Mouse (Mus musculus) midbrain, embryonic 11.5 days (tissue): Measurements from ENCODE around the gene Cend1. TPM values are rescaled to one million over a fixed set of nuclear protein-coding genes. Genes with fewer than 3 reads are reported as not detected.

Experiments
- ATAC-seq: fragments of 200-750 bp; cut with Nextera tagmentation; 2 replicates; pipeline ENCODE4 v1.8.0; 2017; ENCODE audit warnings: moderate TSS enrichment, moderate library complexity; ENCODE audit not compliant: low FRiP score
- DNase-seq: peaks from one replicate; pipeline ENCODE4 v3.0.0; 2015; ENCODE audit warnings: low spot score; ENCODE audit errors: missing footprints
- H3K27ac ChIP-seq: fragments of 300-500 bp; sonication (generic); 2 replicates; pipeline ENCODE4 v1.5.1; 2014; ENCODE audit warnings: low read depth, low read length
- H3K27me3 ChIP-seq: fragments of 300-500 bp; sonication (generic); 2 replicates; pipeline ENCODE4 v1.6.1; 2014; ENCODE audit warnings: mild to moderate bottlenecking, low read length, moderate library complexity, mixed read lengths; ENCODE audit not compliant: control insufficient read depth, insufficient read depth
- H3K36me3 ChIP-seq: fragments of 300-500 bp; sonication (generic); 2 replicates; pipeline ENCODE4 v1.6.1; 2014; ENCODE audit warnings: mild to moderate bottlenecking, low read length, moderate library complexity, mixed read lengths; ENCODE audit not compliant: control insufficient read depth, insufficient read depth
- H3K4me1 ChIP-seq: fragments of 300-500 bp; sonication (generic); 2 replicates; pipeline ENCODE4 v1.6.1; 2014; ENCODE audit warnings: low read length; ENCODE audit not compliant: control insufficient read depth, insufficient read depth
- H3K4me2 ChIP-seq: fragments of 300-500 bp; sonication (generic); 2 replicates; pipeline ENCODE4 v1.6.1; 2014; ENCODE audit warnings: mild to moderate bottlenecking, moderate library complexity
- H3K4me3 ChIP-seq: fragments of 300-500 bp; sonication (generic); 2 replicates; pipeline ENCODE4 v1.5.1; 2014; ENCODE audit warnings: low read depth, low read length
- H3K9ac ChIP-seq: fragments of 300-500 bp; sonication (generic); 2 replicates; pipeline ENCODE4 v1.6.1; 2014; ENCODE audit warnings: low read length
- H3K9me3 ChIP-seq: fragments of 300-500 bp; sonication (generic); 2 replicates; pipeline ENCODE4 v1.6.1; 2016; ENCODE audit warnings: low read length; ENCODE audit not compliant: control insufficient read depth
- WGBS: fragments of 180-500 bp; shearing (Covaris S2); extraction: QIAGEN DNeasy Blood & Tissue Kit; methylation state at CpG from one replicate; pipeline ENCODE4 v1.1.7; 2014; 5-methylcytosine and 5-hydroxymethylcytosine counted together
- polyA plus RNA-seq: library from polyadenylated mRNA; unstranded; fragments of >200 nt; fragmentation: Nextera tagmentation; extraction: Ambion mirVana; gene quantifications from 2 replicates; pipeline ENCODE4 v1.2.1, GENCODE M21; 2014

Gene Cend1
- polyA plus RNA-seq, 1 experiment from 2014 or later, result 5.8 TPM

- ATAC-seq (no peak), DNase-seq (peak; percentile 86)
- H3K27ac ChIP-seq, result no peak overlapping the region
- peak overlapping the region; percentile 35 for H3K4me3 ChIP-seq
- peaks cover 67% of the 10 kb centered on the region for H3K27me3 ChIP-seq
- H3K9me3 ChIP-seq, result no peaks in the 10 kb centered on the region
- H3K36me3 ChIP-seq, result no peaks in the 10 kb centered on the region
- H3K9ac ChIP-seq, result peak overlapping the region; percentile 34; the same call in 1 of the 2 replicates
- H3K4me2 ChIP-seq, result peak overlapping the region; percentile 43
- 3% methylated on average over 52 of the region's 59 CpGs for WGBS
- H3K4me1 ChIP-seq, result peaks cover 10% of the 10 kb centered on the region
These were observed 32.4 kb upstream of the Cend1 start for GRCm38 (mm10) chr7:141461521-141462332.

DNA sequence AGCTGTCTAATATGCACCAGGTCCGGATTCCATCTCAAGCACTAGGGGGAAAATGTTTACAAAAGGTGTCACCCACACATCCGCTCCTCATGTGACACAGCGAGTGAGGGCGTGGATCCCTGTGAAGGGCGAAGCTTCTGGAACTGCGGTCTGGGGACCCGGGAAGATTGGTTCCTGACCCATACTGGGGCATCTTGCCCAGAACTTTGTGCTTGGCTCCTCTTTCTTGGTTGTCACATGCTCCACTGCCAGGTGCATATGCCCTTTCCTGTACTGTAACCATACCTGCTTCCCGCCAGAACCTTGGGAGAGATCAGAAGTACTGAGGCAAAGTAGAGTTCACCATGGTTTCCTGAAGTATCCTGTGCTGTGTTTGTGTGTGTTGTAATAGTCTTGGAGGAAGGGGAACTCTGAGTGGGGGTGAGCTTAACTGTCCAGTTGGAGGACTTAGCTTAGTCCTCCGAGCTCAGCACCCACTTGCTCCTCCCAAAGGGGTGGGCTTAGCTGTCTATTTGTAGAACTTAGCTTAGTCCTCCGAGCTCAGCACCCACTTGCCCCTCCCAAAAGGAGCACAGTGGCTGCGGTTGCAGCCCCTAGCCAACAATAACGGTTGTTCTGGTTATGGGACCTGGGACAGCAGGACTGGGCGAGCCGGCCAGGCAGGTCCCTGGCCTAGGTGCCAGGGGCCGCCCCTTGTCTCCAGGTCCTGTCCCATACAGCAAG lies 31.3 kb upstream of the Cend1 start, which contains the start of gene Cracr2b:
Cracr2b (plus strand) TSS at position 704 of the 723 bp plus-strand sequence.
- Histone ChIP-seq H3K4me2 (peak within 1 kb of the TSS; percentile 43), H3K4me1 (peaks cover 18% of the 10 kb centered on the region), H3K27ac (no peak within 1 kb of the TSS), H3K27me3 (peaks cover 58% of the 10 kb centered on the region), H3K4me3 (peak within 1 kb of the TSS; percentile 35), H3K9ac (peak within 1 kb of the TSS; percentile 34; the same call in 1 of the 2 replicates), H3K36me3 (no peaks in the 10 kb centered on the region), H3K9me3 (no peaks in the 10 kb centered on the region)
- 77% methylated on average over 15 of the region's 15 CpGs for WGBS
- no peak for ATAC-seq
- DNase-seq, result no peak

DNA sequence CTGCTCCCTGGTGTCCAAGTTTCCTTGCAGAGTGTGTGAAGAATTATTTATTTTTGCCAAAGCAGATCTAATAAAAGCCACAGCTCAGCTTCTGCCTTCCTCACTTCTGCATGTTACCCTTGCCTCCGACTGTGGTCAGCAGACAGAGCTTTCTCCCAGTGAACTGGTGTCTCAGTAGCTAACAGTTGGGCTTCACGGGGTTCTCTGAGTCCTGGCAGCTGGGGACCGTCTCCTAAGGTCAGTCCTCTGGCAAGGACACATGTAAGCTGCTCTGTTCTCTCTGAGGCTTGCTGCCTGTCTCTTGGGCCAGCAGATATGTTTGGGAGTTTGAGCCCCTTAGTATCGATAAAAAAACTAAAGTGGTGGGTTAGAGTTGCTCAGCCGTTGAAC lies 30.7 kb upstream of the Cend1 start:
- Histone ChIP-seq H3K27me3 (peaks cover 52% of the 10 kb centered on the region), H3K27ac (no peak overlapping the region), H3K4me2 (no peak overlapping the region), H3K36me3 (no peaks in the 10 kb centered on the region), H3K9me3 (no peaks in the 10 kb centered on the region), H3K9ac (no peak overlapping the region), H3K4me3 (no peak overlapping the region), H3K4me1 (peaks cover 17% of the 10 kb centered on the region)
- DNase-seq (no peak), ATAC-seq (no peak)
- WGBS, result 79% methylated on average over 5 of the region's 5 CpGs

DNA sequence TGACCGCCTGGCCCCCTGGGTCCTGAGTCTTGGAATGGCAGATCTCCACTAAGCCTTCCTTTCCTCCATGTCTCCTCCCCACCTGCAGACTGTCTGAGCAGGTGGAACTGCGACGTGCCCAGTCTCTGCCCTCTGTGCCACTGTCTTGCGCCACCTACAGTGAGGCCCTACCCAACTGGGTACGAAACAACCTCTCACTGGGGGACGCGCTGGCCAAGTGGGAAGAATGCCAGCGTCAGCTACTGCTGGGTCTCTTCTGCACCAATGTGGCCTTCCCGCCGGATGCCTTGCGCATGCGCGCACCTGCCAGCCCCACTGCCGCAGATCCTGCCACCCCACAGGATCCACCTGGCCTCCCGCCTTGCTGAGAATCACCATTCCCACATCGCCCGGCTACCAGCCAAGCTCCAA lies 30.0 kb upstream of the Cend1 start:
- H3K9ac ChIP-seq, result no peak overlapping the region
- H3K27me3 ChIP-seq, result peaks cover 45% of the 10 kb centered on the region
- 90% methylated on average over 17 of the region's 17 CpGs for WGBS
- ATAC-seq (no peak), DNase-seq (no peak)
- no peak overlapping the region for H3K4me2 ChIP-seq
- peaks cover 13% of the 10 kb centered on the region for H3K4me1 ChIP-seq
- H3K27ac ChIP-seq, result no peak overlapping the region
- no peaks in the 10 kb centered on the region for H3K9me3 ChIP-seq
- H3K36me3 ChIP-seq, result no peaks in the 10 kb centered on the region
- H3K4me3 ChIP-seq, result no peak overlapping the region

GRCm38 (mm10) chr7:141458661-141459060 lies 29.4 kb upstream of the Cend1 start:
- Histone ChIP-seq H3K9me3 (no peaks in the 10 kb centered on the region), H3K36me3 (no peaks in the 10 kb centered on the region), H3K4me1 (peaks cover 13% of the 10 kb centered on the region), H3K27me3 (peaks cover 39% of the 10 kb centered on the region), H3K27ac (no peak overlapping the region), H3K4me2 (no peak overlapping the region), H3K4me3 (no peak overlapping the region), H3K9ac (no peak overlapping the region)
- no peak for ATAC-seq
- WGBS, result 92% methylated on average over 11 of the region's 11 CpGs
- no peak for DNase-seq

GRCm38 (mm10) chr7:141457986-141458660 lies 28.8 kb upstream of the Cend1 start:
- Histone ChIP-seq H3K36me3 (no peaks in the 10 kb centered on the region), H3K4me2 (no peak overlapping the region), H3K27ac (no peak overlapping the region), H3K27me3 (peaks cover 34% of the 10 kb centered on the region), H3K4me1 (peaks cover 13% of the 10 kb centered on the region), H3K4me3 (no peak overlapping the region), H3K9me3 (no peaks in the 10 kb centered on the region), H3K9ac (no peak overlapping the region)
- DNase-seq (peak; percentile 91), ATAC-seq (no peak)
- 73% methylated on average over 15 of the region's 15 CpGs for WGBS

DNA sequence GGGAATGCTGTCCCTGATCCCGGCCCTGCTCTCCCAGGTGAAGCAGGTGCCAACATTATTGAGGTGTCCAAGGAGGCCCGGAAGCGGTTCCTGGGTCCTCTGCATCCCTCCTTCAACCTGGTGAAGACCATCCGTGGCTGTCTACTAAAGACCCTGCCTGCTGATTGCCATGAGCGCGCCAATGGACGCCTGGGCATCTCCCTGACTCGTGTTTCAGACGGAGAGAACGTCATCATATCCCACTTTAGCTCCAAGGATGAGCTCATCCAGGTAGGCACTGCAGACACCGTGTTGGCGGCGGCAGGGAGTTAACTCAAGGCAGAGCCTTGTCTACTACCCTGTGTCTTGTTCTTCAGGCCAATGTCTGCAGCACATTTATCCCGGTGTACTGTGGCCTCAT lies 27.9 kb upstream of the Cend1 start:
- WGBS, result 90% methylated on average over 14 of the region's 14 CpGs

GRCm38 (mm10) chr7:141456739-141457138 lies 27.4 kb upstream of the Cend1 start:
- no peak overlapping the region for H3K4me3 ChIP-seq
- H3K36me3 ChIP-seq, result no peaks in the 10 kb centered on the region; the same call in 1 of the 2 replicates
- no peak overlapping the region for H3K27ac ChIP-seq
- ATAC-seq (no peak), DNase-seq (no peak)
- H3K9me3 ChIP-seq, result no peaks in the 10 kb centered on the region
- 91% methylated on average over 6 of the region's 6 CpGs for WGBS
- H3K4me1 ChIP-seq, result peaks cover 10% of the 10 kb centered on the region
- H3K27me3 ChIP-seq, result peaks cover 20% of the 10 kb centered on the region
- H3K4me2 ChIP-seq, result no peak overlapping the region
- no peak overlapping the region for H3K9ac ChIP-seq

More for the DNA sequence above, 27.9 kb upstream of the Cend1 start:
- no peaks in the 10 kb centered on the region; the same call in 1 of the 2 replicates for H3K36me3 ChIP-seq
- peaks cover 25% of the 10 kb centered on the region for H3K27me3 ChIP-seq
- no peaks in the 10 kb centered on the region for H3K9me3 ChIP-seq
- no peak overlapping the region for H3K27ac ChIP-seq
- no peak overlapping the region for H3K4me2 ChIP-seq
- DNase-seq (no peak), ATAC-seq (no peak)
- no peak overlapping the region for H3K4me3 ChIP-seq
- no peak overlapping the region for H3K9ac ChIP-seq
- H3K4me1 ChIP-seq, result peaks cover 13% of the 10 kb centered on the region
